Mouse (Mus musculus) WW6 (cell line): ENCODE measurements around the gene Ap1s2.
A peak's percentile ranks its signal among the peaks of the same experiment; 100 is the strongest.

ENCODE experiments used
- DNase-seq: peaks from one replicate; pipeline ENCODE4 v3.0.0-alpha.2; 2013; ENCODE audit warnings: low read depth, low spot score

Ap1s2 gene

DNA sequence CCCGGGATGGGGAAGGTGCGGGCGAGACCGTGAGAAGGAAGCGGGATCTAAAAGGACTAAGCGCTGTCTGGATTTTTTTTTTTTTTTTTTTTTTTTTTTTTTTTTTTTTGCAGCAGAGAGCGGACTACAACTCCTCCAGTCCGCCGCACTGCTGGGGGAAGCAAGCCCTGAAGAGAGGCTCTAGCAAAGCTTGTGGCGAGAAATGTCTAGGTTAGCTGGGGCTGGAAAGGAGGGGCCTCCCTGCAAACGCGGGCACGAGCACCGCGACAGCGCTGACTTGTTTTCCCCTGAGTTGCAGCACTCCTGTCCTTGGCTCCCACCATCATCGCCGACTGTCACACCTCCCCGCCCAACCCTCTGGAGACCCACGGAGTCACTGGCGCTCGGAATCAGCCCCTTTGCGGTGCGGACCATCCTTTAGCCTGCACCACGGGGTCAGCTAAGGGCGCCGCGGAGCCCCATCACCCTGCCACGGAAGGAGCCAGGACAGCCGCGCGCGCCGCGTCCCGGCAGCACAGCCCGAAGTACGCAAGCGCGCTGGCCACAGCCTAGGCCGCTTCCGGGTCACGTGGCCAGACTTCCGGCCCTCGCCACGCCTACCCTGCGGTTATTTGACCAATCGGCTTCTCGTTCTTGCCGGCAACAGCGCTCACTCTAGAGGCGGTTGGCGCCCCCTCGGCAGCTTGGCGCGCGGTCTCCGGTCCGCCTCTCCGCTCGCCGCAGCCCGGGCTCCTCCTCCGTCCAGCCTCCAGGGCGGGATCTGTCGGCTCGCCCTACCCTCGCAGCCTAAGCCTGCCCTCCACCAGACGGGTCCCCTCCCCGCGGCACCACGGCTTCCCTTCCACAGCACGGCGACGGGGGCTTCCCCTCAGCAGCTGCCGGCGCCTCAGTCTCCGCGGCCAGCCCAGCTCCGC is at the start of gene Ap1s2:
Gene Ap1s2 (plus strand): TSS at position 681 of the 914 bp plus-strand sequence.
- peak; percentile 73 for DNase-seq

DNA sequence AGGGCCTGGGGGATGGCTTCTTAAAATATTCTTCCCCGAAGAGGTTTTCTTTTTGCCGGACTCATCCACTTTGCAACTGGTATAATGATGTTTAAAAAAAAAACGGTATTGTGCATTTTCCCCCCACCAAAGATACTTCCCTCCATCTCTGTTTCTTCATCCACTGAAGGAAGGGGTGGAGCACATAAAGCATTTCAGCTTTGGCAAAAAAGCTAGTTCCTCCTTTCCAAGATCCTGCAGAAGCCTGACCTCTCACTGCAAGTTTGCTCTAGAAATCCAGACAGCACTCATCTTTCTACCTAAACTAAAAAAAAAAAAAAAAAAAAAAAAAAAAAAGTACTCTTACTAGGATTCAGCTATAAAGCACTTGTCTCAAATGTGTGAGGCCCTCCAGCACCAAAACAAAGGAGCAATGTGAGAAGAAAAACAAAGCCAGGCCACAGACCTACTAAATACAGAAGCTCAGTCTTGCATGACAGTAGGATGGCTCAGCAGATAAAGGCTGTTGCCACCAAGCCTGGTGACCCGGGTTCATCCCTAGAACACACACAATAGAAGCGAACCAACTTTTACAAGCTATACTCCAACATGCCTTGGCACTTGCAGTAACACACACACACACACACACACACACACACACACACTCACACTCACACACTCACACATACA is 41.0 kb upstream of the Ap1s2 start:
- no peak for DNase-seq

DNA sequence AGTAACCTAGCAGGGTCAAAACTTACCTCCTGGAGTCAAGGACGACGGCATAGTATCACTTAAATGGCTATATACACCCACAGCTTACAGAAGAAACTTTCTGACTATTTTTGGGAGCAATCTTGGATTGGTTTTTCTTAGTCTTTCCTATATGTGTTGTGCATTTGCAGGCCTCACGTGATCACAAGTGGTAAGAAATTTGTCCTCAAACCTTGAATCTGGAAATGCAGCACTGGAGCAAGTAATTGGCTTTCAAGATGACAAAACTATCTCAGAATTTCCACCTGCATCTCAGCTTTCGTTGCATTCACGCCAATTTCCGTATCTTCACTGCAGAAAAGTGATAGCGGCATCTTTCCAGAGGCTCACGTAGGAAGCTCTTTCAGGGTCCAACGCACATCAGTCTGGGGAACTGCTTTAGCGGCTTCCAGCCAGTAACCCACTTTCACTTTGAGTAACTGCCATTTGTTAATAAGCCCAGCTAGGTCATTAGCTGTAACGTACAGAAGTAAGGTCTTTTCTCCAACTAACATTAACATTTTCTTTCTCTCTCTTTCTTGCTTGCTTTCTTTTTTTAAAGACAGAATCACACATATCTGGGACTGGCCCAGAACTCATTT is 40.0 kb upstream of the Ap1s2 start:
- no peak for DNase-seq

DNA sequence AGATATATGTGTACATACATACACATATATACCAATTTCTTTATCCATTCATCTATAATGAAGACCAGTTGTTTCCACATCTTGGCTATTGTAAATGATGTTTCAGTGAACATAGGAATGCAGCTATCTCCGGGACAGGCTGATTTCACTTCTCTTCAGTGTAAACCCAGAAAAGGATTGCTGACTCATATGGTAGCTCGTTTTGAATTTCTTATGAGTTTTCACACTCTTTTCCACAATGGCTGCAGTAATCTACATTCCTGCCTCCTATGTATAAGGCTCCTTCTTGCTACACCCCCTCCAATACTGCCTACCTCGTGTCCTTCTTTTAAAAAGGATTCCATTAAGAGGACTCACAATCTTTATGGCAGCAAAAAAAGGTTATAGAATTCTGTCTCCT is 32.9 kb upstream of the Ap1s2 start:
- DNase-seq = no peak

DNA sequence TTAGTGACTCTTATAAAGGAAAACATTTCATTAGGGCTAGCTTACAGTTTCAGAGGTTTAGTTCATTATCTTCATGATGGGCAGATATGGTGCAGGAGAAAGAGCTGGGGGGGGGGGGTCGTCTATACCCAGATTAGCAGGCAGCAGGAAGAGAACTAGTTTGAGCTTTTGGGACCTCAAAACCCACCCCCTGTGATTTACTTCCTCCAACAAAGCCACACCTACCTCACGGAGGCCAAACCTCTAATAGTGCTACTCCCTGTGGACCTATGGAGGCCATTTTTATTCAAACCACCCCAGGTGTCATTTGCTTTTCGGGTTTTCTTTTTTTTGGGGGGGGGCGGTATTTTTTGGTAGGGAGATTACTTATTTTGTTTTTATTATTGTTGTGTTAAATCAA is 32.2 kb upstream of the Ap1s2 start:
- no peak for DNase-seq

DNA sequence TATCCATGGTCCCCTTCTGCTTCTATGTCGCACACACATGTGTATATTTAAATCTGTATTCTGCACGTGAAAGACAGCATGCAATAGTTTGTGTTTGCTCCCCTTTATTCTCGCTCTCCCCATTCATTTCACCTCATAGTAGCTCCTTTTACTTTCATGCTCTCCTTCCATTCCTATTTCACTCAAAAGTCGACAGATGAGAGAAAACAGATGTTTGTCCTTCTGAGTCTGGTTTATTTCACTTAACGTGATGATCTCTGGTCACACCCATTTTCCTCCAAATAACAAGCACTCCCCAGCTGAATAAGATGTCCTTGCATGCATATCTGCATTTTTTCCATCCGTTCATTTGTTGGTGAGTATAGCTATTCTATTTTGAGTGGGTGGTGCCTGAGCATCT is 29.8 kb upstream of the Ap1s2 start:
- no peak for DNase-seq

DNA sequence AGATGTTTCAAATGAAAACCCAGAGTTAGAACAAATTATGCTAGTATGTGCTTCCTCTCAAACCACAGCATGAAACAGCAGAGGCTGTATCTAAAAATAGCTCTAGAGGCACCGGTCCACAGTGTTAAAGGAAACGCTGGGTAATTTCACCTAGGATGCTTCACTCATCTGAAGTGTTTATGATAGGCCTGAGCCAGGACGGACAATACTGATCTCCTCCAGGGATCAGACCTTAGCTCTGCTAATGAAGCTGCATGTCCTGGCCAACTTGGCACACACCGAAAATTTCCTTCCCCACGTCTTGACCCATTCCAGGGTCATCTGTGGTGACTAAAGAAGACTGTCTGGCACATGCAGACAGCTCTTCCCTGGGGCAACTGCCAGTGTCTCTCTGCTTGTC is 29.4 kb upstream of the Ap1s2 start:
- no peak for DNase-seq

DNA sequence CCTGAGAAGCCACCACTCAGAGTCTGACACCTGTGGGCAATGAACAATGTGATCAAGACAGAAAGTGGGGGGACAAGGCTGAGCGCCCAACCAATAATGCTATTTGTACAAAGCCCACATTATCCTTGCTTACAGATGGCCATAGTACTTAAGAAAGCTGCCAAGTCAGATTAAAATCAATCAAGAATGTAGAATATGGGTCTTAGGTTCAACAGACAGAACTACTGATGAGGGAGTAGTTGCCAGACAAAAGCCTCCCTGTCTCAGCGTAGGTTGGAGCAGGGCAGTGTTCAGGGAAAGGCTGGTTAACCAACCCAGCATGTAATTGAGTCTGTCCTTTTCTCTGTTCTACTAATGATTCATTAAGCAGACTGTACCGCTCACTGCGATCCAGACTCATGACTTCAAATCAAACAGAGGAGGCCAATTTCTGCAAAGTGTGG is 23.3 kb upstream of the Ap1s2 start:
- no peak for DNase-seq

DNA sequence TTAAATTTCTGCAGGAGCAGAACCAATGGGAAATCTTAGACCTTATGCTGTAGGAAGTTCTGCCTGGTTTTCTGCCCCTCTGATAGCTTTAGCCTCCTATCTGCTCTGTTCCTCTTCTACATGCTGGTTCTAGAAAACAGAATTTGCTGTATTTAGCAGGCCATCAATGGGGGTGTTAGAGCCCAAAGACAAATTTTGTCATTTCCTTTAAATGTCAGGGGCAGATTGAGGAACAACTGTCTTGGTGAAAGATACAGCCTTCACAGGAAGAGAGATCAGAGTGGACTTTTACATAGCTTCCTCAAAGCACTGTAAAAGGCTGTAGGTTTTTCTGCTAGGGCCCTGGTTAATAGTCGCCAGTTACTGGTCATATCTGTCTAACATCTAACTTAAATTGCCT is 11.5 kb upstream of the Ap1s2 start:
- DNase-seq = no peak

DNA sequence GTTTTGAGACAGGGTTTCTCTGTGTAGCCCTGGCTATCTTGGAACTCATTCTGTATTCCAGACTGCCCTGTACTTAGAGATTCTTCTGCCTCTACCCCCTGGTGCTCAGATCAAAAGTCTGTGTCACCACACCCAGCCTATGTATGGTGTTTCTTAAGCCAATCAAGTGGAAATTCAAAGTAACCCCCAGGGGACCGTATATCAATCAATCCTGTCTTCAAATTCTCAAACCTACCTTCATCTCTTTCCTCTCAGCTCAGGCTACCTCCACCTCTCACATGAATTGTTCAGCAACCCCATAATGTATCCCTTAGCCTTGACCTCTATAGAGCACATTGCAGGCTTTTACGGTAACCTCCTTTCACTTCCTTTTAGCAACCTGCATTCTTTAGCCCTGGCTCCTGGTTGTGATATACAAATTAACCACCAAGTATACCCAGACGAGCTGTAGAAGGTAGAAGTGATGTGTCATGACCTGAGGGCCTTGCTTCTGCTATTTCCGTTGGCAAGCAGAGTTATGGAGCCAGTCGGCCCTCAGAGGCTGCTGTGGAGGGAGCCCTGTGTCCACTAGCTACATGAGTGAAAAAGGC is 9.3 kb upstream of the Ap1s2 start:
- no peak for DNase-seq

DNA sequence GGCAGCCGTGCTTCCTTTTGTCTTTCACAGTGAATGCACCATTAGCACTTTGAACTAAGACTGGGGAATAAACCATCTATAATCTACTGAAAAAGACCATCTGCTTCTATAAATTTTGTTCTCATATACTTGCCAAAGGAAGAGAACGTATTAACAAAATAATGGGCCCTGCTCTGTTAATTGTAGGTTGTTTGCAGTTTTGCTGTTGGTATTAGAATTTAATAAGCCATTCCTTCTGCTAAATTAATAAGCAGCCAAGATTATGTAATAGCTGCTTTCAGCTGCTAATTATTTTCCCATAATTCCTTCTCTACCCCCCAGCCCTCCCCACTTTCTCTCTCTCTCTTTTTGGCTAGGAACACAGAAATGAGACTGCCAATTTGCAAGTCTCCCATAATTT is 2.0 kb upstream of the Ap1s2 start:
- DNase-seq = no peak

DNA sequence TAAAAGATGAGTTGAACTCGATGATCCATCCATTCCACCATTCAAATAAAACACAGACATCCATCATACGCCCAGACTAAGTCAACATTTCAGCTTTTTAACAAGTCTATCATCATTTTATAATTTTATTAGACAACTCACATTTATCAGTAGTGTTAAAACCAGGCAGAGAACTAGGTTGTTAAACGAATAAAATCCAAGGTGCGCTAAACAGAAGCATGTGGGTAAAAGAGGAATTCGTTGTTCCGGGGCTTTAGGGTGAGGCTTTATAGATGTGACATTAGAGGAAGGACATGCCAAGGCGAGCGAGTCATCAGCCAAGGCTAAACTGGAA is 847 bp upstream of the Ap1s2 start:
- no peak for DNase-seq

DNA sequence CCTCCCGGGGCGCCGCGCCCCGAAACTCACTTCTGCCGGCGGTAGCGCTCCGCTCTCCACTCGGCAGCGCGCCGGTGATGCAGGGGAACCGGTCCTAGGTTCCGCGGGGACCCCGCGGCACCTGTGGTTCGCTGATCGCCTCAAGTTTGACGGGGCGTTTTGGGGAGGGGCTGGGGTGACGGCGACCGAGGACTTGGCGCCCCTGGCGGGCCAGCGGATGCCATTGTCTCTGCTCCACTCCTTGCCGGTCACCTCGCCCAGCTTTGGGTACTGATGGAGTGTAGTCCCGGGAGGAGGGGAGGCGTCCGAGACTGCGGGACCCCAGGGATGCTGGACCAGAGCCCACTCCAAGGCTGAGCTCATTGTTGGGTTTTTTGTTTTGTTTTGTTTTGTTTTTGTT is 564 bp downstream of the Ap1s2 start:
- no peak for DNase-seq

DNA sequence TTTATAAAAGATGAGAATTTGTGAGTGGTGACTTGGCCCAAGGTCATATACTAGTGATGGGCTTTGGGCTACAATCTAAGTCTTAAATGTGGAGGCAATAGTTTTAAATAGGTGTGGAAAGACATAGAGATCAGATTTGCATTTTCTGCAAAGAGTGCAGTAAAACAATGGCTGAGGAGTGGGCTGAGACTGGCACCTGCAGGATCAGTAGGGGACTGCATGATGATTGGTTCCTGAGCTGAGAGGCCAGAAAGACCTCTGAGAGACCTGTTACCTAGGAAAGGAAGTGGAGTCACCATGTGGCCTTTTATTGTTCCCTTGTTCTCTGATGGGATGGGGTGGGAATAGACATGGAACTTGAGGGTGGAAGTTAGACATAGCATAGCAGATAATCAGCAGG is 4.0 kb downstream of the Ap1s2 start:
- DNase-seq = no peak

DNA sequence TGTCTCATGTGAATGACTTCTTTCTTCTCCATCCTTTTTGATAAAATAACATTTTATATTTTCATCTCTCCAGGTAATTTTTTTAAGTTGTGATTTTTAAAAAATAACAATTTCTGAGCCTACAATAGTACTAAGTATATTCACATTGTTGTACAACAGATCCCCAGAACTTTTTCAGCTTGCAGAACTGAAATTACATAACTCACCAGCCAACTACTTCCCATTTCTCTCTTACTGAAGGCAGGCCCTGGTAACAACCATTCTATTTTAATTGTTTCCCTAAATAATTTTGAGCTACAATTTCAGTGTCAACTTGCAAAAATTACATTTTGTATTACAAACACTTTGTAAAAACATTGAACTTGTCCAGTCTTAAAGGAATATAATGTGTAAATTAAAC is 20.7 kb downstream of the Ap1s2 start:
- no peak for DNase-seq

DNA sequence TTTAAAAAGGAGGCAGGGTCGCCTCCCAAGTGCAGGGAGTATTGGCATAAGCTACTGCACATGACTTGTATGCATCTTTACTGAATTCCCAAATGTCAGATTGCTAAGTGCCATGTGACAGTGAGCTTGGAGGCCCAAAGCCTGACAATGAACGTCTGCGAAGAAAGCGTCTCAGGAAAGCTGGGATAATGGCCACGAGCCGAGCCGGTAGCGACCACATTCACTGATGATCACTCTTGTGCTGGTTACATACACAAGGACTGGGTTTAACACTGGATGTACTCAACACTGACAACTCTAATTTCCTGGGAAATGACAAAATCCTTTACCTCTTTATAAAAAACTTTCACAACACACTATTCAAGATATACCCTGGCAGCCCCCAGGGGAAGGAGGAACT is 25.9 kb downstream of the Ap1s2 start:
- no peak for DNase-seq

DNA sequence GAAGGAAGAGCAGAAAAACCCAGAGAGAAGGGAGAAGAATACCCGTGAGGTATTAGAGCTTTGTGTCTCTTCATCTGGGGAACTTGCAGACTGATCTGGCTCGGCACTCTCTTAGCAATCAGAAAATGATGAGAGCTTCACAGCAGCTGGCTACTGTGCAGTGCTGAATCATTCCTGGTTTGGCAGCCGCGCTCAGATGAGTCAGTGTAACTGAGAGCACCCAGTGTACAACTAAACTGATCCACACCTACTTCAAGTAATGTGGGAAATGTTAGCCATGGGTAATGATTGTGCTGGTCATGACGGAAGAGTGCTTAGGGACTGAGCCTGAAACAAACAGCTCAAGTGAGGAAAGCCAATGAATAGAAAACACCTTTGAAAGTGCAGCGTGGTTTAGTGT is 29.8 kb downstream of the Ap1s2 start:
- no peak for DNase-seq

DNA sequence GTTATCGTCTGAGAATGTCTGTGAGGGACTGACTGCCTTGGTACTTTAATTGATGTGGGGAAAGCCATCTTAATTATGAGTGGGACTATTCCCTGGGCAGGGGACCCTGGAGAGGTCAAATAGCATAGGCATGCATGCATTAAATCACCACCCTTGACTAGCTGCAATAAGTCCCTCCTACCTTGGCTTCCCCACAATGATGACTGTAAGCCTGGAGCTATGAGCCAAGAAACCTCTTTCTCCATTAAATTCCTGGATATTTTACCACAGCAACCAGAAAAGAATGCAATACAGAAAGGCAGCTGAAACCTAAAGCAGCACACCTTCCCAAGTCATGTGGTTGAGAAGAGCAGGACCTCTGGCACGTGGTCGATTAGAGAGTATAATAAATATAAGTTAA is 35.6 kb downstream of the Ap1s2 start:
- no peak for DNase-seq

DNA sequence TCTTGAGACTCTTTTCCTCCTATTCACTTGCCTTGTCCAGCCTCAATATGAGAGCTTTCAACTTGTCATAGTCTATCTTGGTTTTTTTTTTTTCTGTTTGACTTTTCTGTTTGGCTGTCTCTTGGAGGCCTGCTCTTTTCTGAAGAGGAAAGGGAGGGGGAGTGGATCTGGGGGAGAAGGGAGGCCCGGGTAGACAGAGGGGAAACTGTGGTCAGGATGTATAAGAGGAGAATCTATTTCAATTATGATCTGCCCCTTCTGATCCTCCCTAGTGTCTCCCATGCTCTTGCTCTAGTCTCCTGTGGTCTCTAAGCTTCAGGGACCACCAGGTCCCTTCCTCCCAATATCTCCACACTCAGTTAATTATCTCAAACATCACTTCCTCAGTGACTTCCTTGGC is 42.8 kb downstream of the Ap1s2 start:
- DNase-seq = no peak

DNA sequence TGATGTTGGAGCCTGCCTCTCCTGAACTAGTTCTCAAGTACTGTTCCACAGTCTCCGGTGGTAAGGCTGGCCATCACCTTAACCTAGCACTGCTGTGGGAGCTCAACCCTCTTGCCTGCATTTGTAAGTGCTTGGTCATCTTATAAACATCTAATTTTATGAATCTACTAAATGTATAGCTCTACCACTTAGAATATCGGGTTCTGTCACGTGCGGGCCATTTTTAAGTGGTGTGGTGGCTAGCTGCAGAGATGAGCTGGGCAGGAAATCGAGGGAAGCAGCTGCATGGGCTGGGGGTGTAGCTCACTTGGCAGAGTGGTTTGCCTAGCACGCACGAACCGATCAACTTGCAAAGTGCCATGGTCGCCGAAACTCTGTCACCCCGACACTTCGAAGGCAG is 48.6 kb downstream of the Ap1s2 start:
- DNase-seq = no peak

DNA sequence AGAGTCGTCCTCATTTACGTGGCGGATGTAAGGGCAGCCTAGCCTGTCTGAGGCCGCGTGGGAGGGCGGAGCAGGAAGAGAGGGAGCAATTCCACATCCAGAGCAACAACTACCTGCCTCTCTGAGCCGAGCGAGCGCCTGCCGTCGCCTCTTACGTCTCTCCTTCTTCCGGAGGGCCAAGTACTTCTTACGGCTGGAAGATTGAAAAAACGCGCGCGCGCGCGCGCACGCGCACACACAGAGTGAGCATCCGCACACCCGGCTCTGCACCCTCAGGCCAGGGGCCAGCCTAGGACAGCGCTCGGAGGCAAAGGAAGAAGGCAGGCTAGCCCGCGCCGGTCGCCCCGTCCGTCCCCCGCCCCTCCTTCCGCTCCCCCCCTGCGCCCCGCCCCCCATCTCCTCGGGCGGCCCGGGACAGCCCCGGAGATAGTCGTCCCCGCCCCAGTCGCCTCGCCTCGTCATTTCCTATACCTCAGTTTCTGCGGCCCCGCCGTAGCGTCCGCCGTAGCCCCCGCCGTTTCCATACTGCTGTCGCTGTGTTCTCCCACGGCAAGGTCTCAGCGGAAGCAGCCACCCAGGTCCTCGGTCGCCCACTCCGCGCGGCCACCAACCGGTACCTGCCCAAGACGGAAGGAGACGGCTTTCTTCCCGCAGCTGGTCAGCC is 49.1 kb downstream of the Ap1s2 start:
- peak; percentile 26 for DNase-seq

DNA sequence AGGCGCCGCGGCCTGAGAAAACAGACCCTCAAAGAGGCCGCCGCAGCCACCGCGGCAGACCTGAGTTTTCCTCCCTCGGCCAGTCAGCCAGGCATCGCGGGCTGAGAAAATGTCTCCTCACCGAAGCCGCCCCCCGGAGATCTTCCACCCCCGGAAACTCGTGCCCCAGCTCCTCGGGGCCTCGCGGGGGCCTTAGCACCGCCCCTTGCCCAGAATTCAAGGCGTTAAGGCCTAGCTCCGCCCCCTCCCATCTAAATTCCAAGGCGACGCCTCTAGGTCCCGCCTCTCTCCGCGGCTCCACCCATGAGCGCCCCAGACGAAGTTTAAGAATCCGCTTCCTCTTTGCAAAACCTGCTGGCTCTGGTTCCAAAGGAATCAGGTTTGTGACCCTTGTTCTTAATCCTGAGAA is 49.7 kb downstream of the Ap1s2 start, which contains the start of gene Zrsr2:
Gene Zrsr2 (minus strand): TSS at position 195 of the 409 bp plus-strand sequence.
- DNase-seq = peak; percentile 75
